Mouse (Mus musculus) retina, postnatal 7 days (tissue): Measurements from ENCODE around the gene Gm20388.
A peak's percentile ranks its signal among the peaks of the same experiment; 100 is the strongest.
"Not testable (repeated sequence)": the region's sequence is repeated elsewhere in the genome, so short reads cannot be mapped to it uniquely, and the experiment has no call there.

Source experiments
- DNase-seq: peaks from one replicate; pipeline ENCODE4 v3.0.0-alpha.2; 2012; ENCODE audit warnings: low read depth, low spot score

Gm20388 gene

GRCm38 (mm10) chr8:123973495-123973894, 4062.9 kb downstream of the Gm20388 start:
- DNase-seq, result no peak

DNA sequence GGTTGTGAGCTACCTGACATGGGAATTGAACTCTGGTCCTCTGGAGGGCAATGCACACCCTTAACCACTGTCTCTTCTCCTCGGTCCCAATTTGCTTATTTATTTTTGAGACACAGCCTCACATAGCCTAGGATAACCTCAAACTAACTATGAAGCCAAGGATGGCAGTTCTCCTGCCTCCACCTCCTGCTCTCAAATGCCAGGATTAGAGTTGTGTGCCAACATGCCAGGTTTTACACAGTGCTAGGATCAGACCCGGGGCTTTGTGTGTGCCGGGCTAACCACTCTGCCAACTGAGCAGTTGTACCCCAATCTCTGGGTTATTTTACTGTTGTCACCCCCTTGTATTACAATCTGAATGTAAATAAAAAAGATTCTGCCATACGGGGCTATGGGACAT, 4066.9 kb downstream of the Gm20388 start:
- no peak for DNase-seq

DNA sequence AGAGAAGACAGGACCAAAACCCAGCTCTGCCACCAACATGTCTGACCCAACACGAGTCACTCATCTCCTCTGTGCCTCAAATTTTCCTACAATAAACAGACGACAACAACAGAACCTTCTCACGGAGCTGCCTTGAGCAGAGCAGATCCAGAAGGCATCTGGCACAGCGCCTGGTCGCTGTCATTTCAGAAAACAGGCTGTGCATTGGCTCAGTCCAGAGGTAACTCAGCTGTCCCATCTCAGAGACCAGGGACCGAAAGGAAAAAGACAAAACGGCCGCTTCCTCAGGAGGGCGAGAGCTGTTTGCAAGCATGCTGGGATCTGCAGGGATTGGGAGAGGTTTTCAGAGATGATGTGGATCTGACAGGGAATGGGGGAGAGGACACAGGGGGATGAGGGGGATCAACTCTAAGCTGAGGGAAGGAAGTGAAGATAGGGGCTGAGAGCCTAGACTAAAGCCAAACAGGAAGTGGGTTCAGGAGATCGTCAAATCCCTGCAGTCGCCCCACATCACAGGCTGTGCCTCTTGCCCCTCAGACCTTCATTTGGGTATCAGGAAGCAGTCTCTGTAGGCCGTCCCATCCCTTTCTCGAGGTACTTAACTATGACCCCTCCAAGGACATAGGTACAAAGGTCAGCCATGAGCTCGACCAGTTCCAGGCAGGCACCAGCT, 4067.7 kb downstream of the Gm20388 start:
- DNase-seq, result no peak

DNA sequence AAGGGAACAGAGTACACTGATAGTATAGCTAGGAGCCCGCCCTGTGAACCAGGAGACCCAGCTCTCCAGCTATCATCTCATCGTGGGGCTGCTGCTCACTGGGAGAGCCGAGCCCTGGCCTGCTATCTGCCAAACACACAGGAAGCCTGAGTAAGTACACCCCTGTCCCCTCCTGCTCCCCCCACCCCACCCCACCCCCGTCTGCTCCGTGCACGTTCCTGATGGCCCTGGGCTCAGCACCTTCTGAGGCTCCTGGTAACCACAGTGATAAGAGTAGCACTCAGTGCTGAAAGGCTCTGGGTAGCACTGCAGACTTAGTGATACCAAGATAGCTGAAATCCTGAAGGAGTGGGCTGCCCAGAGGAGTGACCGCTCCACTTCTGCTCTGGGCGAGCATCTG, 4068.3 kb downstream of the Gm20388 start:
- DNase-seq, result no peak

DNA sequence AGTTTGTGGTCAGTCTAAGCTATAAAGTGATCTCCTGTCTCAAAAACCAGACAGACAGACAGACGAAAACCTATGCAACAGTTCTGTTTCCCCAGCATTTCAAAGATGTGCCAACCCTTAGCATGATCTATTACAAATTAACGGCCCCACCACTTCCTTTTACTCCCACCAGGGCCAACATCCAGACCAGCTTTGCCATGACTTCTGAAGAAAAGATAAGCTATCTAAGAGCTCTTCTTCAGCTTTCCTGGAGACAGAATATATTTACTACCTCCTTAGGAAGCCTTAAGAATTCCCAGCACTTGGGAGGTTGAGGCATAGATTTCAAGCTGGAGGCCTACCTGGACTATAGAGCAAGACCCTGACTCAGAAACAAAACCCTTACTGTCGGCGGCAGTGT, 4069.6 kb downstream of the Gm20388 start:
- no peak for DNase-seq

GRCm38 (mm10) chr8:123981674-123982073, 4071.0 kb downstream of the Gm20388 start:
- no peak for DNase-seq

DNA sequence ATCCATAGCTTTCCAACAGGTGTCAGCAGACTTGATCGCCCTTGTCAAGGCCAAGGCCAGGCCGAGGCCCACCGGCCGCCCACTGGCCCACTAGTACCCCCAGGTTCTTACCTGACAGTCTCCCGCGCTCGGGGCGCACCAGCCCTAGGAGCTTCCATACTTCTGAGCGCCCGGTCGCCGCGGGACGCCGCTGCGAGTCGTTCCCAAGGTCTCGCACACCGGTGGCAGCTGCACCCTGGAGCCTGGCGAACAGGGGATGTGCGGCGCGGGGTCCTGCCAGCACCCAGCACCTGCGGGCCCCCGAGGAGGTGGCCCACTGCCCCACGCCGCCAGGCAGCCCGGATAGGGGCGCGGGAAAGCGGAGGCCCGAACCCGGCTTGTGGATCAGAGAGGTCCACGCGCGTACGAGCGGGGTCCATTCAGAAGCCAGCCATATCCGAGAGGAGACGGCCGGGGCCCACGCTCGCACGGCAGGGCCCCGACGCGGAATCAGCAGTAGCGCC, 4071.7 kb downstream of the Gm20388 start:
- no peak for DNase-seq

GRCm38 (mm10) chr8:123982826-123983400, 4072.3 kb downstream of the Gm20388 start, which contains the start of gene Abcb10:
Abcb10 (minus strand) TSS chr8:123983122.
- DNase-seq, result peak; percentile 87

DNA sequence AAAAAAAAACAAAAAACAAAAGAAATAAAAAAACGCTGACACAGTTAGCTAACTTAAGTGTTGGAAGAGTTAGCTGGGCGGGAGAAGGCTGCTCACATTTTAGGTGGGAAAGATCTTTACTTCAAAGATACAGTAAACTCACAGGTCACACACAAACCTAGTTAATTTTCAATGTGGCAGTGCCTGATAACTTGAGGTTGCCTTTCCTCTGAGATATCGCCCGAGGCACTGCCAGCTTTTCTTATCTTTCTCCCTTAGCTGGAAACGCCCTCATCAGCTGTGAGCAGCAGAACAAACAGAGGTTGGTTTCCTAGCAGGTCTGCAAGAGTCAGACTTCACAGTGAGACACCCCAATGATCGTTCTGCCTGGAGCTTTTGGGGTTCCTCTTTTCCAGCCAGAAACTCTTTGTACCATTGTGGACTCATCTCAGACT, 4078.0 kb downstream of the Gm20388 start:
- DNase-seq, result no peak

DNA sequence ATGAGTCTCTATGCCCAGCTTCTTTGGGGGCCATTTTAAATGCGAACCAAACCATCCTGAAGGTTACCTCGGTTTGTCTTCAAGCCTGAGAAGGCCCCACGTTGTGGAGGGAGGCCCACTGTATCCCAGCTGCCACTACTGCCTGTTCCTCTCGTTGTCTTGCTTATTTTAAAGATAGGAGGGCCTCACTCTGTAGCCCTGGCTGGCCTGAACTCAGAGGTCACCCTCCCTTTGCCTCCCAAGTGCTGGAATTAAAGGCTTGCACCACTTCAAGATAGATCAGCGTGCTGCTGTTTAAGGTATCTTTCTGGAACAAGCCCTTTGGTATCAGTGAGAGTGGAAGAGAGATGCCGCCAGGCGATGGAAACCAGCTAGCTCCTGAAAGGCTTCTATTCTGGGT, 4078.5 kb downstream of the Gm20388 start:
- DNase-seq, result no peak

- DNase-seq, result no peak
Measured at GRCm38 (mm10) chr8:123990277-123991049, 4079.8 kb downstream of the Gm20388 start.

- no peak for DNase-seq
Measured at GRCm38 (mm10) chr8:123992587-123992986, 4081.9 kb downstream of the Gm20388 start.

- no peak for DNase-seq
Measured at GRCm38 (mm10) chr8:123993597-123993996, 4083.0 kb downstream of the Gm20388 start.

DNA sequence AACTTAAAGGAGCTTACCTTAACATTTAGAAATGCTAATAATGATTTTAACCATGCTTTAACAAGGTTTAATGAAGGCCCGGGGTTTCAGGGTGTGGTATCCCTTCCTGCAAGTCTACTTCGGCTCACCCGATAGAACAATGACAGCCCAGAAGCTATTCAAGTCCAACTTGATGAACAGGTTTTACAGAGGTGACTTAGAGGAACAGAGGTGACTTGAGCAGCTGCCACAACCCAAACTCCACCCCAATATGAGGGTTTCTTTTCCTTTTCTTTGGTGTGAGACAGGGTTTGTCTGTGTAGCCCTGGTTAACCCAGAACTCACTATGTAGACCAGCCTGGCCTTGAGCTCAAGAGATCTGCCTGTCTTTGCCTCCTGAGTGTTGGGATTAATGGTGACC, 4083.4 kb downstream of the Gm20388 start:
- no peak for DNase-seq

DNA sequence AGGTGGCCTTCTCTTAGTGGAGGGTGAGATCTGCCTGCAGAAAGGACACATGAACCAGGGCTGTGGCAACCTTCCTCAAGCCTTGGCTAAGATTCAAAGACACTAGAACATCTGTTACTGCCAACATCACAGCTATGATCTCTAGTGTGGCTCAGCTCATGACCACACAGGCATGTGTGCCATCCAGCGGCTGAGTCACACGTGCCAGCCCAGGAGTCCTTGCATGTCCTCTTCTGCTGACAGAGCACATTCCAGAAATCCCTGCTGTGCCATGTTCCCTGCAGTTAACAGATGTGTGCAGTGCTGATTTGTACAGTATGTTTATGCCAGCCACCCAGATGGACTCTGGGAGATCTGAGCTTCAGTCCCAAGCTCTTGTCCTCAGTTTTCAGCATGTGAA, 4088.9 kb downstream of the Gm20388 start:
- DNase-seq, result no peak

DNA sequence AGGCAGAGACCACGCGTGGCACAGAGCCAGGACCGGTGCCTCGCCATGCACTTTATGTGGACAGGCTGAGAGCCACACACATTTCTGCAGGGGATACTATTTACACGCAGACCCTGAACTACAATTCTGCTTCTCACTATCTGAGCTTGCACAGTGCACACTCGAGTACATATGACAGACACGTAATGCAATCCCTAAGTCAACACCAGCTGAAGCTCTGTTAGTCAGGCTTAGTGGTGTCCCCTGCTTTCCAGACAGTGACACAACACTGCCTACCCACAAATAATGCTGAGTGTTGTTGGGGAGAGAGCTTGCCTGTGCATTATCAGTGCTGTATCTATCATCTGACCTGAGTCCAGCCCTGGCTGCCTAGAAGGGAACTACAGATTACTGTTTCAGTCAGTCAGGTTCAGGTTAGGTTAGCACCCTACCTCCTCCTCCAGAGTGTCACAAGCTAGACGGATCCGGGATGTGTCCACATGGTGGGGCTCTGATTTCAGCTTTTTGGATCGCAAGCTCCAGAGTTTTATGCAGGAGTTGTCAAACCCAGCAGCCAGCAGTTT, 4092.0 kb downstream of the Gm20388 start:
- DNase-seq, result no peak

GRCm38 (mm10) chr8:124007829-124008228, 4097.2 kb downstream of the Gm20388 start:
- no peak for DNase-seq

- no peak for DNase-seq
Measured at GRCm38 (mm10) chr8:124011580-124011979, 4100.9 kb downstream of the Gm20388 start.

GRCm38 (mm10) chr8:124011989-124012586, 4101.4 kb downstream of the Gm20388 start:
- no peak for DNase-seq

GRCm38 (mm10) chr8:124014299-124014698, 4103.7 kb downstream of the Gm20388 start:
- not testable (repeated sequence) for DNase-seq

DNA sequence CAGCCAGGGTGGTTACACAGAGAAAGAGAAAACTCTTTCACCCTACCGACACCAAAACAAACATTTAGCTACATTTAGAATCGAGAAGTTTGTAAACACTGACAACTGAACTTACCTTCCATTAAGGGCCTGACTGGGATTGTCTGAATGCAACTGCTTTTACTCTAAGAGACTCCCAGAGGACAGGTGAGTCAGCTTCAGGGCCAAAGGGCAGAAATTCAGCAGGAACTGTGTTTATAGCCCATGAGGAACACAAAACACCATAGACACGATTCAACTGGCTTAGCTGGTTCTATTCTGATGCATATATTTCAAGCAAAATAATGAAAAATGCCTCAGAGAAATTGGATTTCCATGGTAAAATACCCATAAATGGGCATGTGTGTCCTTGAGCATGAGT, 4104.1 kb downstream of the Gm20388 start:
- no peak for DNase-seq

DNA sequence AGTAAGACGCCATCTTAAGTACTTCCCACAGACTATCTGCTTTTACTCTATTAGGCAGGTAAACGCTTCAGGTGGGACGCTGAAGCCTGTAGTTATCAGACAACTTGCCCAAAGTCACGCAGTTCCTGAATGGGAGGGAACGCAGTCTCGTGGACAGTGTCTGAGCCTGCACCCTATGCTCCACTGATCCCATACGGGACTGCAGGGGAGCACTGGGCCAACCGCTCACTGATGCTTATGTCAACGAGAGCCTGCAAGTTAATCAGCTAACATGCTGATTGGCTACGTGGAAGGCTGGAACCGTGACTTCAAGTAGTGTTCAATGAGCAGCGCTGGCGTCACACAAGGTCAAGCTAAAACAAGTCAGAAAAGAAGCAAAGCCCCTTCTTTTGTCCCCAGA, 4109.1 kb downstream of the Gm20388 start:
- DNase-seq, result no peak
